Mouse (Mus musculus): ENCODE data around the gene Mdc1. TPM values are rescaled to one million over a fixed set of nuclear protein-coding genes. Genes with fewer than 3 reads are reported as not detected.

The Mdc1 gene
- polyA plus RNA-seq, 1 experiment from 2014 or later = 14.9 TPM

- no peak overlapping the region for H3K27ac ChIP-seq
Observed at GRCm38 (mm10) chr17:35903992-35904355, 62.7 kb downstream of the Mdc1 start.

GRCm38 (mm10) chr17:35905587-35905986 lies 64.3 kb downstream of the Mdc1 start:
- no peaks in the 10 kb centered on the region for H3K9me3 ChIP-seq
- H3K27ac ChIP-seq = no peak overlapping the region
- WGBS = 96% methylated on average over 1 of the region's 1 CpGs
- no peak overlapping the region for H3K4me2 ChIP-seq (replicated peaks)
- peaks cover 13% of the 10 kb centered on the region for H3K4me1 ChIP-seq (replicated peaks)
- H3K4me3 ChIP-seq (replicated peaks) = no peak overlapping the region
- no peak overlapping the region for H3K9ac ChIP-seq
- H3K27me3 ChIP-seq (replicated peaks) = no peaks in the 10 kb centered on the region
- no peak for ATAC-seq
- peaks cover 18% of the 10 kb centered on the region for H3K36me3 ChIP-seq

More at GRCm38 (mm10) chr17:35903992-35904355, 62.7 kb downstream of the Mdc1 start:
- Histone ChIP-seq H3K9me3 (no peaks in the 10 kb centered on the region), H3K36me3 (peaks cover 18% of the 10 kb centered on the region), H3K4me3 (replicated peaks) (no peak overlapping the region), H3K4me2 (replicated peaks) (no peak overlapping the region), H3K27me3 (replicated peaks) (no peaks in the 10 kb centered on the region), H3K9ac (no peak overlapping the region; the same call in 1 of the 2 replicates), H3K4me1 (replicated peaks) (peaks cover 5% of the 10 kb centered on the region)
- 84% methylated on average over 4 of the region's 4 CpGs for WGBS
- ATAC-seq = no peak

- Histone ChIP-seq H3K36me3 (peaks cover 17% of the 10 kb centered on the region), H3K4me1 (replicated peaks) (peaks cover 13% of the 10 kb centered on the region), H3K9ac (no peak overlapping the region), H3K27me3 (replicated peaks) (no peaks in the 10 kb centered on the region), H3K4me2 (replicated peaks) (no peak overlapping the region), H3K9me3 (no peaks in the 10 kb centered on the region), H3K4me3 (replicated peaks) (no peak overlapping the region), H3K27ac (no peak overlapping the region)
- WGBS = 72% methylated on average over 2 of the region's 2 CpGs
- ATAC-seq = no peak
Observed at GRCm38 (mm10) chr17:35907609-35908008, 66.3 kb downstream of the Mdc1 start.

Other genes starting within 250 kb of the Mdc1 start
- 2.6 and 2.8 TPM in 2 replicates for gene Sfta2, start 240.0 kb upstream of the Mdc1 start, polyA plus RNA-seq (2015; fragmentation: Nextera tagmentation; extraction: Ambion mirVana)
- gene Gm9573, start 214.9 kb upstream of the Mdc1 start, polyA plus RNA-seq (2015; fragmentation: Nextera tagmentation; extraction: Ambion mirVana) = not detected in 2 replicates
- 0.39 and 0.44 TPM in 2 replicates for gene Mucl3, start 197.8 kb upstream of the Mdc1 start, polyA plus RNA-seq (2015; fragmentation: Nextera tagmentation; extraction: Ambion mirVana)
- gene Vars2, start 173.9 kb upstream of the Mdc1 start, polyA plus RNA-seq (2015; fragmentation: Nextera tagmentation; extraction: Ambion mirVana) = 18.3 and 18.9 TPM in 2 replicates
- gene Gtf2h4, start 167.8 kb upstream of the Mdc1 start, polyA plus RNA-seq (2015; fragmentation: Nextera tagmentation; extraction: Ambion mirVana) = 43.8 TPM in 2 replicates
- 54.0 and 54.2 TPM in 2 replicates for gene Ddr1, start 136.9 kb upstream of the Mdc1 start, polyA plus RNA-seq (2015; fragmentation: Nextera tagmentation; extraction: Ambion mirVana)
- gene Ier3, start 19.8 kb upstream of the Mdc1 start, polyA plus RNA-seq (2015; fragmentation: Nextera tagmentation; extraction: Ambion mirVana) = 13.9 and 14.4 TPM in 2 replicates
- 49.1 and 49.4 TPM in 2 replicates for gene Flot1, start 18.3 kb upstream of the Mdc1 start, polyA plus RNA-seq (2015; fragmentation: Nextera tagmentation; extraction: Ambion mirVana)
- gene Tubb5, start 3.2 kb upstream of the Mdc1 start, polyA plus RNA-seq (2015; fragmentation: Nextera tagmentation; extraction: Ambion mirVana) = 729 and 776 TPM in 2 replicates
- gene Nrm, start 19.8 kb downstream of the Mdc1 start, polyA plus RNA-seq (2015; fragmentation: Nextera tagmentation; extraction: Ambion mirVana) = 48.5 and 51.7 TPM in 2 replicates
- gene Ppp1r18, start 24.1 kb downstream of the Mdc1 start, polyA plus RNA-seq (2015; fragmentation: Nextera tagmentation; extraction: Ambion mirVana) = 19.6 TPM in 2 replicates
- gene Dhx16, start 38.3 kb downstream of the Mdc1 start, polyA plus RNA-seq (2015; fragmentation: Nextera tagmentation; extraction: Ambion mirVana) = 43.1 and 44.2 TPM in 2 replicates
- 25.5 and 31.9 TPM in 2 replicates for gene 2310061I04Rik, start 55.9 kb downstream of the Mdc1 start, polyA plus RNA-seq (2015; fragmentation: Nextera tagmentation; extraction: Ambion mirVana)
- gene Atat1, start 68.6 kb downstream of the Mdc1 start, polyA plus RNA-seq (2015; fragmentation: Nextera tagmentation; extraction: Ambion mirVana) = 47.2 and 47.7 TPM in 2 replicates
- gene Mrps18b, start 74.9 kb downstream of the Mdc1 start, polyA plus RNA-seq (2015; fragmentation: Nextera tagmentation; extraction: Ambion mirVana) = 126 and 139 TPM in 2 replicates
- 32.4 and 32.9 TPM in 2 replicates for gene Ppp1r10, start 74.9 kb downstream of the Mdc1 start, polyA plus RNA-seq (2015; fragmentation: Nextera tagmentation; extraction: Ambion mirVana)
- gene Abcf1, start 128.2 kb downstream of the Mdc1 start, polyA plus RNA-seq (2015; fragmentation: Nextera tagmentation; extraction: Ambion mirVana) = 91.6 and 99.9 TPM in 2 replicates
- gene Gnl1, start 138.3 kb downstream of the Mdc1 start, polyA plus RNA-seq (2015; fragmentation: Nextera tagmentation; extraction: Ambion mirVana) = 37.5 and 39.9 TPM in 2 replicates
- 24.5 and 25.7 TPM in 2 replicates for gene Prr3, start 138.7 kb downstream of the Mdc1 start, polyA plus RNA-seq (2015; fragmentation: Nextera tagmentation; extraction: Ambion mirVana)
- 2.0 and 2.8 TPM in 2 replicates for gene H2-T24, start 179.0 kb downstream of the Mdc1 start, polyA plus RNA-seq (2015; fragmentation: Nextera tagmentation; extraction: Ambion mirVana)
- gene H2-T23, start 191.3 kb downstream of the Mdc1 start, polyA plus RNA-seq (2015; fragmentation: Nextera tagmentation; extraction: Ambion mirVana) = 9.3 and 14.2 TPM in 2 replicates
- 13.3 and 13.9 TPM in 2 replicates for gene H2-T22, start 201.2 kb downstream of the Mdc1 start, polyA plus RNA-seq (2015; fragmentation: Nextera tagmentation; extraction: Ambion mirVana)
- gene Gm6034, start 201.4 kb downstream of the Mdc1 start, polyA plus RNA-seq (2015; fragmentation: Nextera tagmentation; extraction: Ambion mirVana) = 0.11 and 0.25 TPM in 2 replicates
- gene Gm11127, start 216.9 kb downstream of the Mdc1 start, polyA plus RNA-seq (2015; fragmentation: Nextera tagmentation; extraction: Ambion mirVana) = 3.3 and 3.5 TPM in 2 replicates